ENCODE assay signal across 7 mouse cellular contexts in the genomic region with DNA sequence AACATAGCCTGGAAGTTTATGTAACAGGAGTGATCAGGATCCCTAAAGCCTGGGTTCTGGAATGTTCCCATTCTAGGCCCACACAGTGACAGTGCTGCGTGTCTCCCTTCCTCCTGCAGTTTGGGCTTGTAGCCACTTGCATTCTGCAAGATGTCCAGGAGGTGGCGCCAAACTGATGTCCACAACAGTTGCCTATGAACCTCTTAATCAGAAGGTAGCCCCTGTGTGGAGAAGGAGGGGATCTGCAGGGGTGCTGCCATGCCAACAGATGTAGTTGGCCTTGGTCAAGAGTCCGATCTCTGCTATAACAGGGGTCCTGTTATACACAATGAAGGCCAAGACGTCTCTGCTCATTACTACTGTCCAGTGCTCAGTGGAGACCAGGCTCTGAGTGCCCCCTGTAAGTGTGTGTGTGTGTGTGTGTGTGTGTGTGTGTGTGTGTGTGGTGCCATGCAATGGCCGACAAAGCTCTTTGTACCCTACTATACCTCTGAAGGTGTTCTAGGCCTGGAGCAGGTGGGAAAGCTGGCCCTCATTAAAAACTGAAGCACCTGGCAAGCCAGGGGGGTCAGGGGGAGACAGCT. TPM values are rescaled to one million over a fixed set of nuclear protein-coding genes. Genes with fewer than 3 reads are reported as not detected.
A peak's percentile ranks its signal among the peaks of the same experiment; 100 is the strongest.
DNase-seq lines count a peak whose midpoint lies in the region; ATAC-seq and TF ChIP-seq lines count a peak whose summit lies in the region.

No protein-coding gene starts in this region.

- H3K9me3 ChIP-seq in limb, embryonic 11.5 days (ENCODE audit: control insufficient read depth, low read length), result no peaks in the 10 kb centered on the region
- H3K9me3 ChIP-seq in midbrain, embryonic 16.5 days (replicated peaks; ENCODE audit: control insufficient read depth, low read length, poor library complexity, severe bottlenecking), result no peaks in the 10 kb centered on the region

- no peak for ATAC-seq in limb, embryonic 11.5 days (ENCODE audit: insufficient number of reproducible peaks, low FRiP score, low TSS enrichment, low read depth)
- peak; percentile 54 for ATAC-seq in midbrain, embryonic 16.5 days

- H3K4me3 ChIP-seq in limb, embryonic 11.5 days (ENCODE audit: low read depth, low read length), result no peak overlapping the region
- no peak overlapping the region for H3K4me3 ChIP-seq in midbrain, embryonic 16.5 days (ENCODE audit: low read depth, low read length)
- H3K4me3 ChIP-seq in spleen, adult 2 months (ENCODE audit: extremely low read depth, insufficient read depth, insufficient read length), result no peak overlapping the region

- H3K27me3 ChIP-seq in limb, embryonic 11.5 days (ENCODE audit: control insufficient read depth, insufficient read depth, low read length), result no peaks in the 10 kb centered on the region
- no peaks in the 10 kb centered on the region for H3K27me3 ChIP-seq in midbrain, embryonic 16.5 days (ENCODE audit: control insufficient read depth, insufficient read depth, low read depth, low read length)
- no peaks in the 10 kb centered on the region for H3K27me3 ChIP-seq in spleen, adult 2 months (ENCODE audit: control insufficient read depth, insufficient read depth, low read length)

- no peak overlapping the region for H3K27ac ChIP-seq in limb, embryonic 11.5 days (replicated peaks; ENCODE audit: low read depth, low read length)
- no peak overlapping the region for H3K27ac ChIP-seq in midbrain, embryonic 16.5 days (ENCODE audit: low read length)
- H3K27ac ChIP-seq in spleen, adult 2 months (ENCODE audit: insufficient read depth, low read length), result no peak overlapping the region

- WGBS in limb, embryonic 11.5 days, result 35% methylated on average over 5 of the region's 5 CpGs
- WGBS in midbrain, embryonic 16.5 days, result 31% methylated on average over 5 of the region's 5 CpGs
- WGBS in spleen, adult 2 months, result 45% methylated on average over 5 of the region's 5 CpGs

- peak; percentile 73 for DNase-seq in adrenal gland, adult 8-10 months
- DNase-seq in embryo, embryonic 10.5 days (ENCODE audit: low spot score), result peak; percentile 91
- peak; percentile 81 to 85 for DNase-seq in gastrocnemius, postnatal 4 days (ENCODE audit: low spot score in 2 of 2)
- DNase-seq in kidney, adult 8-10 months, result peak; percentile 79 to 90
- DNase-seq in limb, embryonic 11.5 days (ENCODE audit: low spot score), result peak; percentile 93
- DNase-seq in spleen, adult 2 months (ENCODE audit: low read depth in 1 of 2, low spot score in 2 of 2), result peak; percentile 30 to 60

- H3K36me3 ChIP-seq in limb, embryonic 11.5 days (ENCODE audit: control insufficient read depth, insufficient read depth, low read length), result no peaks in the 10 kb centered on the region
- no peaks in the 10 kb centered on the region for H3K36me3 ChIP-seq in midbrain, embryonic 16.5 days (ENCODE audit: control insufficient read depth, insufficient read depth, low read length)
- no peaks in the 10 kb centered on the region for H3K36me3 ChIP-seq in spleen, adult 2 months (ENCODE audit: control insufficient read depth, insufficient read depth, low read length)

- no peak for TF ChIP-seq POLR2A in spleen, adult 2 months (IDR thresholded peaks at IDR 0.05; ENCODE audit: low read depth, low read length)

- TF ChIP-seq CTCF in spleen, adult 2 months (IDR thresholded peaks at IDR 0.05; ENCODE audit: extremely low read depth, insufficient read depth, insufficient read length, insufficient replicate concordance), result peak; percentile 87; the same call in 1 of the 2 replicates

- no peak overlapping the region for H3K4me2 ChIP-seq in limb, embryonic 11.5 days (ENCODE audit: low read depth, severe bottlenecking)
- no peak overlapping the region for H3K4me2 ChIP-seq in midbrain, embryonic 16.5 days (ENCODE audit: low read length)

- peaks cover 6% of the 10 kb centered on the region for H3K4me1 ChIP-seq in limb, embryonic 11.5 days (ENCODE audit: control insufficient read depth, insufficient read depth, low read length)
- H3K4me1 ChIP-seq in midbrain, embryonic 16.5 days (ENCODE audit: control insufficient read depth, insufficient read depth, low read length), result 0 out of 2 replicates have a peak, but pooled peaks cover 7% of the 10 kb centered on the region
- no peaks in the 10 kb centered on the region for H3K4me1 ChIP-seq in spleen, adult 2 months (ENCODE audit: control insufficient read depth, insufficient read depth, insufficient read length)

- H3K9ac ChIP-seq in limb, embryonic 11.5 days (ENCODE audit: low read length), result no peak overlapping the region
- H3K9ac ChIP-seq in midbrain, embryonic 16.5 days (ENCODE audit: low read depth, low read length), result no peak overlapping the region

RNA-seq across cellular contexts. Expression of a gene that starts 24.5 kb away (rescaled TPM):
- total RNA-seq in adrenal gland, adult 8-10 months (2022), result 10 to 100 TPM; 22.5 to 28.9 (median 24.0) TPM
- 10 to 100 TPM; 15.8 to 20.6 TPM for total RNA-seq in gastrocnemius, postnatal 4 days (2021)
- 7.1 and 8.3 TPM in 2 replicates for polyA plus RNA-seq in limb, embryonic 11.5 days (2014; fragmentation: Nextera tagmentation; extraction: Ambion mirVana)
- polyA plus RNA-seq in midbrain, embryonic 16.5 days (2015; fragmentation: Nextera tagmentation; extraction: Ambion mirVana), result 26.9 and 35.1 TPM in 2 replicates
- polyA plus RNA-seq in spleen, adult 2 months (2012; rRNA removed), result 2.1 and 2.9 TPM in 2 replicates

RNA-seq across cellular contexts. Expression of a gene that starts 42.3 kb away (rescaled TPM):
- 10 to 100 TPM in 2 of 4 experiments, 1 to 10 TPM in 2; 7.7 to 16.3 (median 10.9) TPM for total RNA-seq in adrenal gland, adult 8-10 months (2022)
- 10 to 100 TPM; 18.5 to 20.7 TPM for total RNA-seq in gastrocnemius, postnatal 4 days (2021)
- polyA plus RNA-seq in limb, embryonic 11.5 days (2014; fragmentation: Nextera tagmentation; extraction: Ambion mirVana), result 2.3 and 2.4 TPM in 2 replicates
- 3.5 and 5.1 TPM in 2 replicates for polyA plus RNA-seq in midbrain, embryonic 16.5 days (2015; fragmentation: Nextera tagmentation; extraction: Ambion mirVana)
- 2.6 and 3.1 TPM in 2 replicates for polyA plus RNA-seq in spleen, adult 2 months (2012; rRNA removed)
